Mouse (Mus musculus) stomach, postnatal 0 days (tissue): ENCODE results near the gene Rps17.

Experiments used
- CTCF ChIP-seq: IDR thresholded peaks from 2 replicates; pipeline ENCODE4 v1.5.1; 2016; ENCODE audit warnings: antibody characterized with exemption, low read depth, mild to moderate bottlenecking, moderate library complexity
- EP300 ChIP-seq: optimal IDR thresholded peaks from 2 replicates; pipeline ENCODE3; 2016; ENCODE audit warnings: antibody characterized with exemption

- no peak for TF ChIP-seq EP300
- no peak for TF ChIP-seq CTCF
Observed at GRCm38 (mm10) chr7:81326859-81327258, 18.2 kb downstream of the Rps17 start.
